Mouse (Mus musculus): ENCODE results near the gene Pgam5. TPM values are rescaled to one million over a fixed set of nuclear protein-coding genes. Genes with fewer than 3 reads are reported as not detected.

Pgam5 gene
- 23.3 and 26.3 TPM in 2 replicates for polyA plus RNA-seq (2012; ENCODE audit: insufficient read depth, insufficient read length, missing spikeins)

- 0 out of 2 replicates have a peak within 1 kb of the TSS, but pooled peaks have one; percentile 51 for H3K27ac ChIP-seq (replicated peaks; ENCODE audit: low read depth, low read length)
- peak within 1 kb of the TSS; percentile 95 for H3K4me3 ChIP-seq (ENCODE audit: insufficient read depth, low read depth, low read length)
- H3K4me1 ChIP-seq (ENCODE audit: control insufficient read depth, insufficient read depth, insufficient read length, low read length) = peaks cover 5% of the 10 kb centered on the region
These were observed at the start of gene Pgam5 for GRCm38 (mm10) chr5:110269141-110270101. Pgam5 (minus strand) TSS chr5:110269913.

- Histone ChIP-seq H3K27ac (replicated peaks; ENCODE audit: low read depth, low read length) (no peak overlapping the region), H3K4me1 (ENCODE audit: control insufficient read depth, insufficient read depth, insufficient read length, low read length) (no peaks in the 10 kb centered on the region), H3K4me3 (ENCODE audit: insufficient read depth, low read depth, low read length) (no peak overlapping the region)
These were observed 43.4 kb upstream of the Pgam5 start for GRCm38 (mm10) chr5:110313127-110313526.

- H3K4me3 ChIP-seq (ENCODE audit: insufficient read depth, low read depth, low read length) = no peak overlapping the region
These were observed 39.1 kb upstream of the Pgam5 start for GRCm38 (mm10) chr5:110308861-110309260.

GRCm38 (mm10) chr5:110300591-110300990 lies 30.9 kb upstream of the Pgam5 start:
- H3K27ac ChIP-seq (replicated peaks; ENCODE audit: low read depth, low read length) = no peak overlapping the region
- H3K4me1 ChIP-seq (ENCODE audit: control insufficient read depth, insufficient read depth, insufficient read length, low read length) = no peaks in the 10 kb centered on the region
- no peak overlapping the region for H3K4me3 ChIP-seq (ENCODE audit: insufficient read depth, low read depth, low read length)

More at GRCm38 (mm10) chr5:110308861-110309260, 39.1 kb upstream of the Pgam5 start:
- H3K27ac ChIP-seq (replicated peaks; ENCODE audit: low read depth, low read length) = no peak overlapping the region
- no peaks in the 10 kb centered on the region for H3K4me1 ChIP-seq (ENCODE audit: control insufficient read depth, insufficient read depth, insufficient read length, low read length)

GRCm38 (mm10) chr5:110296637-110297036 lies 26.9 kb upstream of the Pgam5 start:
- H3K4me1 ChIP-seq (ENCODE audit: control insufficient read depth, insufficient read depth, insufficient read length, low read length) = no peaks in the 10 kb centered on the region
- no peak overlapping the region for H3K27ac ChIP-seq (replicated peaks; ENCODE audit: low read depth, low read length)
- H3K4me3 ChIP-seq (ENCODE audit: insufficient read depth, low read depth, low read length) = no peak overlapping the region

- Histone ChIP-seq H3K4me3 (ENCODE audit: insufficient read depth, low read depth, low read length) (no peak overlapping the region), H3K27ac (replicated peaks; ENCODE audit: low read depth, low read length) (no peak overlapping the region), H3K4me1 (ENCODE audit: control insufficient read depth, insufficient read depth, insufficient read length, low read length) (no peaks in the 10 kb centered on the region)
These were observed 21.9 kb upstream of the Pgam5 start for GRCm38 (mm10) chr5:110291649-110292048.

- no peaks in the 10 kb centered on the region for H3K4me1 ChIP-seq (ENCODE audit: control insufficient read depth, insufficient read depth, insufficient read length, low read length)
- no peak overlapping the region for H3K4me3 ChIP-seq (ENCODE audit: insufficient read depth, low read depth, low read length)
- no peak overlapping the region for H3K27ac ChIP-seq (replicated peaks; ENCODE audit: low read depth, low read length)
These were observed 17.4 kb upstream of the Pgam5 start for GRCm38 (mm10) chr5:110287084-110287475.

GRCm38 (mm10) chr5:110286446-110287083 lies 16.9 kb upstream of the Pgam5 start:
- H3K4me1 ChIP-seq (ENCODE audit: control insufficient read depth, insufficient read depth, insufficient read length, low read length) = no peaks in the 10 kb centered on the region
- no peak overlapping the region for H3K27ac ChIP-seq (replicated peaks; ENCODE audit: low read depth, low read length)
- peak overlapping the region; percentile 63 for H3K4me3 ChIP-seq (ENCODE audit: insufficient read depth, low read depth, low read length)

- Histone ChIP-seq H3K4me3 (ENCODE audit: insufficient read depth, low read depth, low read length) (peak within 1 kb of the TSS; percentile 67), H3K27ac (replicated peaks; ENCODE audit: low read depth, low read length) (no peak within 1 kb of the TSS), H3K4me1 (ENCODE audit: control insufficient read depth, insufficient read depth, insufficient read length, low read length) (no peaks in the 10 kb centered on the region)
These were observed 16.2 kb upstream of the Pgam5 start, which contains the start of the genes Pxmp2 and Pole for GRCm38 (mm10) chr5:110285770-110286445. Pxmp2 (minus strand) TSS chr5:110286186. Pole (plus strand) TSS chr5:110286306.

GRCm38 (mm10) chr5:110285156-110285555 lies 15.4 kb upstream of the Pgam5 start:
- no peak overlapping the region for H3K27ac ChIP-seq (replicated peaks; ENCODE audit: low read depth, low read length)
- no peaks in the 10 kb centered on the region for H3K4me1 ChIP-seq (ENCODE audit: control insufficient read depth, insufficient read depth, insufficient read length, low read length)

GRCm38 (mm10) chr5:110284536-110284935 lies 14.8 kb upstream of the Pgam5 start:
- Histone ChIP-seq H3K4me3 (ENCODE audit: insufficient read depth, low read depth, low read length) (peak overlapping the region; percentile 67; the same call in 1 of the 2 replicates), H3K27ac (replicated peaks; ENCODE audit: low read depth, low read length) (no peak overlapping the region), H3K4me1 (ENCODE audit: control insufficient read depth, insufficient read depth, insufficient read length, low read length) (no peaks in the 10 kb centered on the region)

More at GRCm38 (mm10) chr5:110285156-110285555, 15.4 kb upstream of the Pgam5 start:
- peak overlapping the region; percentile 67 for H3K4me3 ChIP-seq (ENCODE audit: insufficient read depth, low read depth, low read length)

- no peak overlapping the region for H3K4me3 ChIP-seq (ENCODE audit: insufficient read depth, low read depth, low read length)
- H3K27ac ChIP-seq (replicated peaks; ENCODE audit: low read depth, low read length) = no peak overlapping the region
- H3K4me1 ChIP-seq (ENCODE audit: control insufficient read depth, insufficient read depth, insufficient read length, low read length) = no peaks in the 10 kb centered on the region
These were observed 12.3 kb upstream of the Pgam5 start for GRCm38 (mm10) chr5:110281984-110282383.

- H3K4me3 ChIP-seq (ENCODE audit: insufficient read depth, low read depth, low read length) = no peak overlapping the region
- H3K4me1 ChIP-seq (ENCODE audit: control insufficient read depth, insufficient read depth, insufficient read length, low read length) = no peaks in the 10 kb centered on the region
- H3K27ac ChIP-seq (replicated peaks; ENCODE audit: low read depth, low read length) = no peak overlapping the region
These were observed 7.2 kb upstream of the Pgam5 start for GRCm38 (mm10) chr5:110276910-110277309.

GRCm38 (mm10) chr5:110276391-110276790 lies 6.7 kb upstream of the Pgam5 start:
- Histone ChIP-seq H3K27ac (replicated peaks; ENCODE audit: low read depth, low read length) (no peak overlapping the region), H3K4me1 (ENCODE audit: control insufficient read depth, insufficient read depth, insufficient read length, low read length) (no peaks in the 10 kb centered on the region), H3K4me3 (ENCODE audit: insufficient read depth, low read depth, low read length) (no peak overlapping the region)

GRCm38 (mm10) chr5:110274846-110275245 lies 5.1 kb upstream of the Pgam5 start:
- Histone ChIP-seq H3K4me1 (ENCODE audit: control insufficient read depth, insufficient read depth, insufficient read length, low read length) (no peaks in the 10 kb centered on the region), H3K27ac (replicated peaks; ENCODE audit: low read depth, low read length) (no peak overlapping the region), H3K4me3 (ENCODE audit: insufficient read depth, low read depth, low read length) (no peak overlapping the region)
